Mouse (Mus musculus) right cerebral cortex, postnatal 25 days (tissue): ENCODE results near the gene Glis3.

Experiments
- DNase-seq: peaks from one replicate; pipeline ENCODE4 v3.0.0; 2022

Gene Glis3

GRCm38 (mm10) chr19:28225651-28226050 is 454.2 kb downstream of the Glis3 start:
- DNase-seq: no peak

- no peak for DNase-seq
Measured at GRCm38 (mm10) chr19:28211630-28212029, 468.2 kb downstream of the Glis3 start.
